Mouse (Mus musculus): Measurements from ENCODE around the gene Cenpb. TPM values are rescaled to one million over a fixed set of nuclear protein-coding genes. Genes with fewer than 3 reads are reported as not detected.

Gene Cenpb
- polyA plus RNA-seq, 1 experiment from 2014 or later = 7.0 TPM

GRCm38 (mm10) chr2:131130849-131131248, 49.0 kb downstream of the Cenpb start:
- H3K4me1 ChIP-seq (ENCODE audit: control insufficient read depth, insufficient read depth, low read length) = peaks cover 8% of the 10 kb centered on the region
- 75% methylated on average over 2 of the region's 2 CpGs for WGBS
- H3K27me3 ChIP-seq (ENCODE audit: control insufficient read depth, insufficient read depth, low read length) = no peaks in the 10 kb centered on the region
- ATAC-seq (ENCODE audit: low read depth) = no peak
- H3K9ac ChIP-seq (replicated peaks; ENCODE audit: low read depth, low read length) = no peak overlapping the region
- H3K4me2 ChIP-seq (ENCODE audit: low read depth, low read length) = no peak overlapping the region
- no peak overlapping the region for H3K27ac ChIP-seq (ENCODE audit: low read depth, low read length)
- no peaks in the 10 kb centered on the region for H3K9me3 ChIP-seq (ENCODE audit: control insufficient read depth, low read length)
- H3K4me3 ChIP-seq (ENCODE audit: low read depth, low read length) = no peak overlapping the region
- no peaks in the 10 kb centered on the region for H3K36me3 ChIP-seq (ENCODE audit: control insufficient read depth, insufficient read depth, low read length)

DNA sequence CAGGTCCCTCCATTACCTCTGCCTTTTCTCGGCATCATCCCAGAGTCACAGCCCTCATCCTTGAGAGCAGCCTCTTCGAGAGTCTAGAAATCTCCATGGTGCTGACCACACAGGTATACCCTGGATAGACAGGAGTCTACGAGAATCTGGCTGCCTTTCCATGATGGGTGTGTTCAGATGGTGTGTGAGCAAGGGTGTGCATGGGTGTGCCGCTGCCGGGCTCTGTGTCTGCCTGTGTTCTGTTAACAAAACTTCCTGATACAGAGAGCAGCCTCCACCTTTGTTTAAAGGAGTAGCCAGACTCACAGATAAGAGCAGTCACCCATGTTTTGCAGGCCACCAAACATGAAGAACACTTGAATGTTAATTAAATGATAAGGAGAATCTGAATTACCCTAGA, 50.0 kb downstream of the Cenpb start:
- no peaks in the 10 kb centered on the region for H3K27me3 ChIP-seq (ENCODE audit: control insufficient read depth, insufficient read depth, low read length)
- ATAC-seq (ENCODE audit: low read depth) = no peak
- peaks cover 8% of the 10 kb centered on the region for H3K4me1 ChIP-seq (ENCODE audit: control insufficient read depth, insufficient read depth, low read length)
- H3K4me3 ChIP-seq (ENCODE audit: low read depth, low read length) = no peak overlapping the region
- no peak overlapping the region for H3K27ac ChIP-seq (ENCODE audit: low read depth, low read length)
- H3K4me2 ChIP-seq (ENCODE audit: low read depth, low read length) = no peak overlapping the region
- no peaks in the 10 kb centered on the region for H3K36me3 ChIP-seq (ENCODE audit: control insufficient read depth, insufficient read depth, low read length)
- no peaks in the 10 kb centered on the region for H3K9me3 ChIP-seq (ENCODE audit: control insufficient read depth, low read length)
- H3K9ac ChIP-seq (replicated peaks; ENCODE audit: low read depth, low read length) = no peak overlapping the region
- WGBS = 84% methylated on average over 5 of the region's 5 CpGs

- no peak overlapping the region for H3K4me3 ChIP-seq (ENCODE audit: low read depth, low read length)
- H3K4me2 ChIP-seq (ENCODE audit: low read depth, low read length) = no peak overlapping the region
- WGBS = 85% methylated on average over 3 of the region's 3 CpGs
Measured at GRCm38 (mm10) chr2:131128636-131129157, 51.2 kb downstream of the Cenpb start.

DNA sequence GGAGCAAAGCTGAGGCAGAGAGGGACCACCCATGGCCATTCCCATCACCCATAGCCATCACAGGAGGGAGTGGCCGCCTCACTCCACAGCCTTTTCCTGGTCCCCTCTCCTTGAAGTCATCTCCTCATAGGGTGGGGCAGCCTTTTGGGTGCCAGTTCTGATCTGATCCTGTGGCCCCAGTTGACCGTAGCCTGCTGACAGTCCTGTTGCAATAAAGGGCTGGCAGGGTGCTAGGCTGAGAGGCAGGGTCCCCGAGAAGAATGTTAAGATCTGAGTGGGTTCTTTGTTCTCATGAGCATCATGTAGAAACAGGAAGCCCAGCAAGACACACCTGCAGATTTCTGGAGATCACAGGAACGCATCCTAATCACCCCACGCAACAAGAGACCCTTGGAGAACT, 51.7 kb downstream of the Cenpb start:
- Histone ChIP-seq H3K9me3 (ENCODE audit: control insufficient read depth, low read length) (no peaks in the 10 kb centered on the region), H3K4me3 (ENCODE audit: low read depth, low read length) (no peak overlapping the region)

More at GRCm38 (mm10) chr2:131128636-131129157, 51.2 kb downstream of the Cenpb start:
- peaks cover 8% of the 10 kb centered on the region for H3K4me1 ChIP-seq (ENCODE audit: control insufficient read depth, insufficient read depth, low read length)
- H3K9ac ChIP-seq (replicated peaks; ENCODE audit: low read depth, low read length) = no peak overlapping the region
- no peak overlapping the region for H3K27ac ChIP-seq (ENCODE audit: low read depth, low read length)
- no peak for ATAC-seq (ENCODE audit: low read depth)
- H3K9me3 ChIP-seq (ENCODE audit: control insufficient read depth, low read length) = no peaks in the 10 kb centered on the region
- no peaks in the 10 kb centered on the region for H3K36me3 ChIP-seq (ENCODE audit: control insufficient read depth, insufficient read depth, low read length)
- no peaks in the 10 kb centered on the region for H3K27me3 ChIP-seq (ENCODE audit: control insufficient read depth, insufficient read depth, low read length)

GRCm38 (mm10) chr2:131127161-131127730, 52.6 kb downstream of the Cenpb start, which contains the start of gene Hspa12b:
Hspa12b (plus strand) TSS chr2:131127280.
- Histone ChIP-seq H3K27ac (ENCODE audit: low read depth, low read length) (peak within 1 kb of the TSS; percentile 44), H3K36me3 (ENCODE audit: control insufficient read depth, insufficient read depth, low read length) (no peaks in the 10 kb centered on the region), H3K9ac (replicated peaks; ENCODE audit: low read depth, low read length) (peak within 1 kb of the TSS; percentile 63), H3K4me3 (ENCODE audit: low read depth, low read length) (peak within 1 kb of the TSS; percentile 34), H3K4me2 (ENCODE audit: low read depth, low read length) (peak within 1 kb of the TSS; percentile 81), H3K4me1 (ENCODE audit: control insufficient read depth, insufficient read depth, low read length) (peaks cover 8% of the 10 kb centered on the region), H3K9me3 (ENCODE audit: control insufficient read depth, low read length) (no peaks in the 10 kb centered on the region), H3K27me3 (ENCODE audit: control insufficient read depth, insufficient read depth, low read length) (no peaks in the 10 kb centered on the region)
- ATAC-seq (ENCODE audit: low read depth) = peak; percentile 90
- WGBS = under 1% methylated on average over 28 of the region's 28 CpGs

More for the DNA sequence above, 51.7 kb downstream of the Cenpb start:
- Histone ChIP-seq H3K27me3 (ENCODE audit: control insufficient read depth, insufficient read depth, low read length) (no peaks in the 10 kb centered on the region), H3K36me3 (ENCODE audit: control insufficient read depth, insufficient read depth, low read length) (no peaks in the 10 kb centered on the region), H3K27ac (ENCODE audit: low read depth, low read length) (no peak overlapping the region), H3K4me2 (ENCODE audit: low read depth, low read length) (no peak overlapping the region), H3K9ac (replicated peaks; ENCODE audit: low read depth, low read length) (no peak overlapping the region), H3K4me1 (ENCODE audit: control insufficient read depth, insufficient read depth, low read length) (peaks cover 8% of the 10 kb centered on the region)
- ATAC-seq (ENCODE audit: low read depth) = no peak
- WGBS = 82% methylated on average over 5 of the region's 5 CpGs

DNA sequence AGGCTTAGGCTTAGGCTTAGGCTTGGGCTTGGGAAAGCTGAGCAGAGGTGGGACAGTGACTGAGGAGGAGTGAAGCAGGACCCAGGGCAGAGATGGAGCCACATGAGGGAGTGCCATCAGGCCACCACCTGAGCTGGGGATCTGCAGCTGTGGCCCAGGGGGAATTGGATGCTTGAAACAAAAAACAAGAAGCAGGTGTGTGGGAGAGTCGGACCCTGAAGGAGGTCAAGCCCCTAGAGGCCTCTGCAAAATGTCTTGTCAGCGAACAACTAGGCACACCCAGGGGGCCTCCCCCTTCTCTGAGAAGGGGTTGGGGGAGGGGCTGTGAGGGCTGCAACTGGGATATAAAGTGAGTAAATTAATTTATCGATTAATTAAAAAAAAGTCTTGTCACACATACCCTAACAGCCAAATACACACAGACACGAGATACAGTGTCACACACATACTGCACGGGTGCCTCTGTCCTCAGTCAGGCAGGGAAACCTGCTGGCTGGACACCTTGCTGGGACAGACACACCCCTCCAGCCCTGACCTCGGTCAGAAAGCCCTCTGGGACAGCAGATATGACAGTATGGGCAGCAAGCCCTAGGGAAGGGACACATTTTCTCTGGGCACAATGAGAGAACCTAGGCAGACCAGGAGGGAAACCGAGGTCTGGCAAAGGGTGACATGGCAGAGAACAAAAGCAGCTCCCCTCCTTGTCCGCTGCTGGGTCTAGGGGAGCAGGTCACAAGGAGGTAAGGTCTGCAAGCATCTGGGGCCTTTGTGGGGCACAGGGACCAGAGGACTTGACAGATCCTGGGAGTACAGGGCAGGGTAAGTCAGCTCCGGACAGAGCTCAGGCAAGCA, 53.7 kb downstream of the Cenpb start:
- Histone ChIP-seq H3K27me3 (ENCODE audit: control insufficient read depth, insufficient read depth, low read length) (no peaks in the 10 kb centered on the region), H3K27ac (ENCODE audit: low read depth, low read length) (no peak overlapping the region), H3K4me3 (ENCODE audit: low read depth, low read length) (no peak overlapping the region), H3K9me3 (ENCODE audit: control insufficient read depth, low read length) (no peaks in the 10 kb centered on the region), H3K4me1 (ENCODE audit: control insufficient read depth, insufficient read depth, low read length) (peaks cover 8% of the 10 kb centered on the region), H3K36me3 (ENCODE audit: control insufficient read depth, insufficient read depth, low read length) (no peaks in the 10 kb centered on the region), H3K9ac (replicated peaks; ENCODE audit: low read depth, low read length) (no peak overlapping the region), H3K4me2 (ENCODE audit: low read depth, low read length) (no peak overlapping the region)
- no peak for ATAC-seq (ENCODE audit: low read depth)
- 38% methylated on average over 9 of the region's 9 CpGs for WGBS

Other genes with a start within 250 kb of the Cenpb start
- 49.4 and 63.7 TPM in 2 replicates for gene Gfra4, start 137.0 kb downstream of the Cenpb start, polyA plus RNA-seq (2014; fragmentation: Nextera tagmentation; extraction: Ambion mirVana)
- gene Adam33, start 116.3 kb downstream of the Cenpb start, polyA plus RNA-seq (2014; fragmentation: Nextera tagmentation; extraction: Ambion mirVana) = 0.60 and 0.73 TPM in 2 replicates
- gene Siglec1, start 93.3 kb downstream of the Cenpb start, polyA plus RNA-seq (2014; fragmentation: Nextera tagmentation; extraction: Ambion mirVana) = 0.09 and 0.43 TPM in 2 replicates
- 1.3 and 3.4 TPM in 2 replicates for gene Hspa12b, start 52.8 kb downstream of the Cenpb start, polyA plus RNA-seq (2014; fragmentation: Nextera tagmentation; extraction: Ambion mirVana)
- not detected in 2 replicates for gene Gm11037, start 46.6 kb downstream of the Cenpb start, polyA plus RNA-seq (2014; fragmentation: Nextera tagmentation; extraction: Ambion mirVana)
- gene 1700037H04Rik, start 20.0 kb downstream of the Cenpb start, polyA plus RNA-seq (2014; fragmentation: Nextera tagmentation; extraction: Ambion mirVana) = 86.9 and 90.0 TPM in 2 replicates
- gene Cdc25b, start 6.9 kb upstream of the Cenpb start, polyA plus RNA-seq (2014; fragmentation: Nextera tagmentation; extraction: Ambion mirVana) = 21.9 and 24.7 TPM in 2 replicates
- gene Spef1, start 7.2 kb upstream of the Cenpb start, polyA plus RNA-seq (2014; fragmentation: Nextera tagmentation; extraction: Ambion mirVana) = 9.2 and 9.4 TPM in 2 replicates
- gene Ap5s1, start 27.0 kb upstream of the Cenpb start, polyA plus RNA-seq (2014; fragmentation: Nextera tagmentation; extraction: Ambion mirVana) = 39.4 and 39.5 TPM in 2 replicates
- 5.0 and 6.1 TPM in 2 replicates for gene Mavs, start 54.0 kb upstream of the Cenpb start, polyA plus RNA-seq (2014; fragmentation: Nextera tagmentation; extraction: Ambion mirVana)
- 28.7 and 32.2 TPM in 2 replicates for gene Pank2, start 82.4 kb upstream of the Cenpb start, polyA plus RNA-seq (2014; fragmentation: Nextera tagmentation; extraction: Ambion mirVana)
- 18.4 and 19.0 TPM in 2 replicates for gene Rnf24, start 172.8 kb upstream of the Cenpb start, polyA plus RNA-seq (2014; fragmentation: Nextera tagmentation; extraction: Ambion mirVana)